Mouse (Mus musculus) forebrain, embryonic 11.5 days (tissue): ENCODE results near the gene Gm20388. TPM values are rescaled to one million over a fixed set of nuclear protein-coding genes. Genes with fewer than 3 reads are reported as not detected.

Source experiments
- ATAC-seq: fragments of 200-750 bp; cut with Nextera tagmentation; replicated peaks from 2 replicates; pipeline ENCODE4 v1.8.0; 2017; ENCODE audit warnings: moderate TSS enrichment; ENCODE audit not compliant: low FRiP score
- DNase-seq: peaks from one replicate; pipeline ENCODE4 v3.0.0-alpha.2; 2017; ENCODE audit warnings: low spot score
- H3K27ac ChIP-seq: fragments of 300-500 bp; sonication (generic); 2 replicates; pipeline ENCODE4 v1.5.1; 2014; ENCODE audit warnings: low read depth, low read length
- H3K27me3 ChIP-seq: fragments of 300-500 bp; sonication (generic); 2 replicates; pipeline ENCODE4 v1.6.1; 2014; ENCODE audit warnings: mild to moderate bottlenecking, low read length, mixed read lengths; ENCODE audit not compliant: control insufficient read depth, insufficient read depth
- H3K36me3 ChIP-seq: fragments of 300-500 bp; sonication (generic); 2 replicates; pipeline ENCODE4 v1.6.1; 2014; ENCODE audit warnings: mild to moderate bottlenecking, low read length, moderate library complexity, mixed read lengths; ENCODE audit not compliant: control insufficient read depth, insufficient read depth
- H3K4me1 ChIP-seq: fragments of 300-500 bp; sonication (generic); replicated peaks from 2 replicates; pipeline ENCODE4 v1.6.1; 2014; ENCODE audit warnings: low read length, mixed read lengths; ENCODE audit not compliant: control insufficient read depth, insufficient read depth
- H3K4me2 ChIP-seq: fragments of 300-500 bp; sonication (generic); 2 replicates; pipeline ENCODE4 v1.6.1; 2014; ENCODE audit warnings: low read depth, mild to moderate bottlenecking, low read length, moderate library complexity, mixed read lengths; ENCODE audit not compliant: severe bottlenecking
- H3K4me3 ChIP-seq: fragments of 300-500 bp; sonication (generic); 2 replicates; pipeline ENCODE4 v1.5.1; 2014; ENCODE audit warnings: low read depth, low read length
- H3K9ac ChIP-seq: fragments of 300-500 bp; sonication (generic); 2 replicates; pipeline ENCODE4 v1.6.1; 2014; ENCODE audit warnings: low read length
- H3K9me3 ChIP-seq: fragments of 300-500 bp; sonication (generic); 2 replicates; pipeline ENCODE4 v1.6.1; 2016; ENCODE audit warnings: low read length, mixed read lengths; ENCODE audit not compliant: control insufficient read depth
- WGBS: fragments of 180-500 bp; shearing (Covaris S2); extraction: QIAGEN DNeasy Blood & Tissue Kit; methylation state at CpG from one replicate; pipeline ENCODE4 v1.1.7; 2014; 5-methylcytosine and 5-hydroxymethylcytosine counted together
- polyA plus RNA-seq: library from polyadenylated mRNA; unstranded; fragments of >200 nt; fragmentation: Nextera tagmentation; extraction: Ambion mirVana; gene quantifications from 2 replicates; pipeline ENCODE4 v1.2.1, GENCODE M21; 2014

Gm20388 gene
- polyA plus RNA-seq, 1 experiment from 2014 or later, result not detected

GRCm38 (mm10) chr8:122160165-122160564 is 2249.5 kb downstream of the Gm20388 start:
- DNase-seq (no peak), ATAC-seq (no peak)
- Histone ChIP-seq H3K4me1 (no peaks in the 10 kb centered on the region; the same call in 1 of the 2 replicates), H3K36me3 (no peaks in the 10 kb centered on the region), H3K4me2 (no peak overlapping the region), H3K27me3 (no peaks in the 10 kb centered on the region), H3K4me3 (no peak overlapping the region), H3K9me3 (no peaks in the 10 kb centered on the region), H3K27ac (no peak overlapping the region), H3K9ac (no peak overlapping the region)
- 81% methylated on average over 5 of the region's 5 CpGs for WGBS

- no peaks in the 10 kb centered on the region for H3K36me3 ChIP-seq
- H3K27me3 ChIP-seq, result no peaks in the 10 kb centered on the region
- H3K4me1 ChIP-seq, result no peaks in the 10 kb centered on the region
- H3K9ac ChIP-seq, result no peak overlapping the region
- H3K4me3 ChIP-seq, result no peak overlapping the region
- H3K27ac ChIP-seq, result no peak overlapping the region
- H3K4me2 ChIP-seq, result no peak overlapping the region
- WGBS, result 28% methylated on average over 8 of the region's 8 CpGs
- DNase-seq, result peak; percentile 88
- no peaks in the 10 kb centered on the region for H3K9me3 ChIP-seq
- ATAC-seq, result no peak
Observed at GRCm38 (mm10) chr8:122162992-122163391, 2252.4 kb downstream of the Gm20388 start.

- Histone ChIP-seq H3K4me2 (no peak overlapping the region), H3K4me3 (no peak overlapping the region), H3K27me3 (no peaks in the 10 kb centered on the region), H3K27ac (no peak overlapping the region), H3K4me1 (no peaks in the 10 kb centered on the region), H3K9me3 (no peaks in the 10 kb centered on the region), H3K9ac (no peak overlapping the region), H3K36me3 (no peaks in the 10 kb centered on the region)
- no peak for DNase-seq
- WGBS, result 82% methylated on average over 14 of the region's 14 CpGs
- no peak for ATAC-seq
Observed at GRCm38 (mm10) chr8:122167204-122167860, 2256.7 kb downstream of the Gm20388 start.

- no peak overlapping the region for H3K4me2 ChIP-seq
- no peak overlapping the region for H3K27ac ChIP-seq
- no peak for DNase-seq
- 100% methylated on average over 2 of the region's 2 CpGs for WGBS
- H3K36me3 ChIP-seq, result no peaks in the 10 kb centered on the region
- H3K4me1 ChIP-seq, result no peaks in the 10 kb centered on the region
- H3K4me3 ChIP-seq, result no peak overlapping the region
- no peaks in the 10 kb centered on the region for H3K9me3 ChIP-seq
- H3K9ac ChIP-seq, result no peak overlapping the region
- no peaks in the 10 kb centered on the region for H3K27me3 ChIP-seq
- ATAC-seq, result no peak
Observed at GRCm38 (mm10) chr8:122169446-122169845, 2258.8 kb downstream of the Gm20388 start.

- Histone ChIP-seq H3K36me3 (no peaks in the 10 kb centered on the region), H3K9me3 (no peaks in the 10 kb centered on the region), H3K27ac (no peak overlapping the region), H3K4me2 (no peak overlapping the region), H3K9ac (no peak overlapping the region), H3K4me3 (no peak overlapping the region), H3K4me1 (no peaks in the 10 kb centered on the region), H3K27me3 (no peaks in the 10 kb centered on the region)
- no peak for ATAC-seq
- 87% methylated on average over 4 of the region's 4 CpGs for WGBS
- no peak for DNase-seq
Observed at GRCm38 (mm10) chr8:122171823-122172222, 2261.2 kb downstream of the Gm20388 start.

- Histone ChIP-seq H3K27ac (no peak overlapping the region), H3K36me3 (no peaks in the 10 kb centered on the region), H3K9me3 (no peaks in the 10 kb centered on the region), H3K4me1 (no peaks in the 10 kb centered on the region), H3K9ac (no peak overlapping the region), H3K4me2 (no peak overlapping the region), H3K4me3 (no peak overlapping the region), H3K27me3 (no peaks in the 10 kb centered on the region)
- DNase-seq (no peak), ATAC-seq (no peak)
- WGBS, result 41% methylated on average over 10 of the region's 10 CpGs
Observed at GRCm38 (mm10) chr8:122174133-122174930, 2263.7 kb downstream of the Gm20388 start.

GRCm38 (mm10) chr8:122178392-122178890 is 2267.8 kb downstream of the Gm20388 start:
- H3K27ac ChIP-seq, result no peak overlapping the region
- H3K9me3 ChIP-seq, result no peaks in the 10 kb centered on the region
- no peaks in the 10 kb centered on the region for H3K27me3 ChIP-seq
- no peak for ATAC-seq
- no peak overlapping the region for H3K4me3 ChIP-seq
- H3K4me1 ChIP-seq, result no peaks in the 10 kb centered on the region
- WGBS, result 74% methylated on average over 4 of the region's 4 CpGs
- DNase-seq, result no peak
- H3K36me3 ChIP-seq, result no peaks in the 10 kb centered on the region
- H3K9ac ChIP-seq, result no peak overlapping the region
- H3K4me2 ChIP-seq, result no peak overlapping the region

GRCm38 (mm10) chr8:122179354-122179753 is 2268.7 kb downstream of the Gm20388 start:
- 85% methylated on average over 7 of the region's 7 CpGs for WGBS
- ATAC-seq, result no peak
- no peak overlapping the region for H3K9ac ChIP-seq

More at GRCm38 (mm10) chr8:122179354-122179753, 2268.7 kb downstream of the Gm20388 start:
- Histone ChIP-seq H3K27me3 (no peaks in the 10 kb centered on the region), H3K27ac (no peak overlapping the region), H3K4me1 (no peaks in the 10 kb centered on the region), H3K4me2 (no peak overlapping the region), H3K4me3 (no peak overlapping the region), H3K36me3 (no peaks in the 10 kb centered on the region), H3K9me3 (no peaks in the 10 kb centered on the region)
- DNase-seq, result no peak
